Mouse (Mus musculus): ENCODE measurements around the gene Bahd1. TPM values are rescaled to one million over a fixed set of nuclear protein-coding genes. Genes with fewer than 3 reads are reported as not detected.
A peak's percentile ranks its signal among the peaks of the same experiment; 100 is the strongest.

Gene Bahd1
- polyA plus RNA-seq, 1 experiment from 2014 or later, result 5.4 TPM

DNA sequence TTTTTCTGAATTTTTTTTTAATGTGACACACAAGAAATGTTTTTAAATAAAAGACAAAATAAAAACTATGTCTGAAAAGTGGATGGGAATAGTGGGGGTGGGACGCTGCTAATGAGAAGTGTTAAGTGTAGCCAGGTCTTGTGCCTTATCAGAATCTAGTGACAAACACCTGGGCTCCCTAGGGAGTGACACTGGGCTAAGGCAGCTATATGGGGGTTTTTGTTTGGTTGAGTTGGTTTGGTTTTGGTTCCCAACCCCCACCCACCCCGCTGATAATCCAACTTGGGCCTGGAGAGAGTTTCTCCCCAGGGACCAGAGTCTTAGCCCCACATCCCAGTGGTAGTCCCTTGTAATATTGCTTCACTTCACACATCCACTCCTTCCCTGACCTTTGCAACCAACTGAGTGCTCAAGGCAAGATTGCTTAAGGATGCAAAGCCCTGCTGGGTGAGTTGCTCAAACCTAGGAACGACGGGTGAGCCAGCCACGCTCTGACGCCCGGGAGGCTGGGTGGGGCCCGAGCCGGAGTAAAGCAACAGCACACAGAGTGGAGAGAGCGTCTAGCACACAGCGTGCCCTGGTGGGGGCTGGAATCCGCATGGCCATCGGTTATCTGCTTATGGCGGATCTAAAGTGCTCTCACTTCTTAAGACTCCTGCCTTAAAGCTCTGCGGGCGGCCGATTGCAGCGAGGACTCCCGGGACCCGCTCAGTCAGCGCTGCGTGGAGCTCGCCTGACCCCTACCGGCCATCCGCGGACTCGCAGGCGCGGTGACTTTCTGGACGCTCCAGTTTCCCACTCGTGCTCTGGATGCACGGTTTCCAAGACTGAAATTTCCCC is 17.1 kb upstream of the Bahd1 start:
- peaks cover 10% of the 10 kb centered on the region; the same call in 1 of the 2 replicates for H3K36me3 ChIP-seq
- H3K9me3 ChIP-seq, result no peaks in the 10 kb centered on the region
- ATAC-seq (ENCODE audit: low read depth), result peak; percentile 86
- peak overlapping the region; percentile 35 for H3K4me3 ChIP-seq
- H3K4me2 ChIP-seq, result peak overlapping the region; percentile 71
- 3% methylated on average over 32 of the region's 32 CpGs for WGBS
- peak overlapping the region; percentile 60 for H3K9ac ChIP-seq
- H3K27me3 ChIP-seq, result peaks cover 16% of the 10 kb centered on the region
- no peak overlapping the region for H3K27ac ChIP-seq (replicated peaks)
- peaks cover 5% of the 10 kb centered on the region for H3K4me1 ChIP-seq (replicated peaks)

- H3K4me2 ChIP-seq, result no peak overlapping the region
- peaks cover 5% of the 10 kb centered on the region for H3K4me1 ChIP-seq (replicated peaks)
- no peak overlapping the region for H3K27ac ChIP-seq (replicated peaks)
- peaks cover 23% of the 10 kb centered on the region for H3K27me3 ChIP-seq
- ATAC-seq (ENCODE audit: low read depth), result no peak
- WGBS, result 82% methylated on average over 13 of the region's 13 CpGs
- H3K9ac ChIP-seq, result no peak overlapping the region
- H3K36me3 ChIP-seq, result no peaks in the 10 kb centered on the region
- no peaks in the 10 kb centered on the region for H3K9me3 ChIP-seq
- no peak overlapping the region for H3K4me3 ChIP-seq
Measured at GRCm38 (mm10) chr2:118887440-118887839, 12.7 kb upstream of the Bahd1 start.

DNA sequence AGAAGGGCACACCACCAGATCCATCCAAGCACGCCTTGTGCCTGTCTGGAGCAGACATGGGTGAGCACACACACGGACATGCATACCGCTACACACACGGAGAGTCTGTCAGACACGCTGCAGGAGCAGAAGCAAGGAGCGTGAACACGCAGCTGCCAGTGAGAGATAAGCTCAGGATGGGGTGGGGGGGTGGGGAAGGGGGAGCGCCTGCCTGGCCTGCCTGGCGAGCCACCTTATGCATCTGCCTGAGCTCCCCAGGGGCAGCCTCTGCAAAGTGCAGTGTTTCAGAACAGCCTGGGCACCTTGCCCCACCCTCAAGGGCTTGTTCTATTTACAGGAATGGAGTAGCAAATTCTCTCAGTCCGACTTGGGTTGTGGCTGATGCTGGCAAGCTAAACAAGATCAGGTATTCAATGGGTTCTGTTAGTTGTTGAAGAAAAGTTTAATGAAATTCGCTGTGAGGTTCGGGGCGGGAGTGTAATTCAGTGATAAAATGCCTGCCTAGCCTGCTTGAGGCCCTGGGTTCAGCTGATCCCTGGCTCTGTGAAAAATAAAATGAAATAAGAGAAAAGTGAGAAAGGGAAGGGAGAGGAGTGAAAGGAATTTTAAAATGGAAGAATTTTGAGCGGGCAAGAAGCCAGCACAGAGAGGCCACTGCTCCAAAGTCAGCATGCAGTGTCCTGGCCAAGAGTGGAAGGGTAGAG is 12.2 kb upstream of the Bahd1 start:
- no peaks in the 10 kb centered on the region for H3K36me3 ChIP-seq
- no peak overlapping the region for H3K4me2 ChIP-seq
- WGBS, result 39% methylated on average over 14 of the region's 14 CpGs
- no peak overlapping the region for H3K4me3 ChIP-seq
- no peaks in the 10 kb centered on the region for H3K9me3 ChIP-seq
- H3K27me3 ChIP-seq, result peaks cover 29% of the 10 kb centered on the region
- H3K4me1 ChIP-seq (replicated peaks), result peaks cover 3% of the 10 kb centered on the region
- ATAC-seq (ENCODE audit: low read depth), result no peak
- no peak overlapping the region for H3K9ac ChIP-seq
- H3K27ac ChIP-seq (replicated peaks), result no peak overlapping the region

DNA sequence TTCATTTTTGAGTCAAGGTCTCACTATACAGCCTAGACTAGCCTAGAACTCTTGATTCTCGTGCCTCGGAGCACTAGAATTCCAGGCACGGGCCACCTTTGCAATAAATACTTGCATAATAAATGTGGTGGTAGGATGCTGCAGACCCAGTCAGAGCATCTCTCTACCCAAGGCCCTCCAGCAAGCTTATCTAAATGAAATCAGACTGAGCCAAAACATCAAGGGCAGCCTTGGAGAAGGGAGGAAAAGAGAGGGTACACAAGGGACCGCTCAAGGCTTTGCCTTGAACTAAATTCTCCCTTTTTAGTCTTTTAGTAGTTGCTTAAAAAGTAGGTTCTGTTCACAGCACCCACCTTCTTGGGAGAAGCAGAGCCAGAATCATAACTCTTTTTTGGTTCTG is 9.0 kb upstream of the Bahd1 start:
- no peaks in the 10 kb centered on the region for H3K9me3 ChIP-seq
- H3K9ac ChIP-seq, result no peak overlapping the region
- no peak for ATAC-seq (ENCODE audit: low read depth)
- peaks cover 50% of the 10 kb centered on the region for H3K27me3 ChIP-seq
- no peak overlapping the region for H3K4me2 ChIP-seq
- H3K4me3 ChIP-seq, result no peak overlapping the region
- peaks cover 4% of the 10 kb centered on the region for H3K4me1 ChIP-seq (replicated peaks)
- no peak overlapping the region for H3K27ac ChIP-seq (replicated peaks)
- WGBS, result 86% methylated on average over 4 of the region's 4 CpGs
- no peaks in the 10 kb centered on the region for H3K36me3 ChIP-seq

- no peak for ATAC-seq (ENCODE audit: low read depth)
Measured at GRCm38 (mm10) chr2:118895990-118896913, 3.9 kb upstream of the Bahd1 start.

DNA sequence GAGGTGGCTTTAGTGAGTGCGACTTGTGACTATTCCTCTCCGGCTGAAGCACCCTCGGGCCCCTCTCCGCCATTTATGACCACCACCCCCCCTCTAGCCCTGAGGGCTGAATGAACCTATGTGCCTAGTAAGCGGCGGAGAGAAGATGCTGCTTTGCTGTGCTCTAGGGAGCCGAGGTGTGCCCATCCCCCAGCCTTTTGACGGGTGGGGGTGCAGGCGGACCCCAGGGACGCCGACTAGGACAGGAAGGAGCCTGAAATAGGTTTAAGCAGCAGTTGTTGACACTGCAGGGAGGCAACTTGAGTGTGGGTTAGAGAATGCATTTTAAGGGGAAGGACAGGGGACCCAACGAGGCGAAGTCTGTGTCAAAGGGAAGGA is 3.3 kb upstream of the Bahd1 start:
- ATAC-seq (ENCODE audit: low read depth), result no peak
- Histone ChIP-seq H3K27ac (replicated peaks) (no peak overlapping the region), H3K4me1 (replicated peaks) (peaks cover 43% of the 10 kb centered on the region), H3K27me3 (peaks cover 86% of the 10 kb centered on the region), H3K9me3 (no peaks in the 10 kb centered on the region), H3K36me3 (no peaks in the 10 kb centered on the region), H3K4me3 (peak overlapping the region; percentile 35), H3K9ac (peak overlapping the region; percentile 59), H3K4me2 (peak overlapping the region; percentile 63)
- 1% methylated on average over 13 of the region's 13 CpGs for WGBS

More at GRCm38 (mm10) chr2:118895990-118896913, 3.9 kb upstream of the Bahd1 start:
- WGBS, result under 1% methylated on average over 38 of the region's 38 CpGs
- H3K36me3 ChIP-seq, result no peaks in the 10 kb centered on the region
- no peaks in the 10 kb centered on the region for H3K9me3 ChIP-seq
- peaks cover 88% of the 10 kb centered on the region for H3K27me3 ChIP-seq
- H3K4me1 ChIP-seq (replicated peaks), result peaks cover 43% of the 10 kb centered on the region
- peak overlapping the region; percentile 63 for H3K4me2 ChIP-seq
- peak overlapping the region; percentile 35 for H3K4me3 ChIP-seq
- H3K27ac ChIP-seq (replicated peaks), result no peak overlapping the region
- peak overlapping the region; percentile 59 for H3K9ac ChIP-seq

- Histone ChIP-seq H3K4me2 (peak overlapping the region; percentile 63), H3K4me1 (replicated peaks) (peaks cover 43% of the 10 kb centered on the region), H3K9ac (peak overlapping the region; percentile 59; the same call in 1 of the 2 replicates), H3K9me3 (no peaks in the 10 kb centered on the region), H3K27me3 (peaks cover 82% of the 10 kb centered on the region), H3K4me3 (peak overlapping the region; percentile 35), H3K36me3 (no peaks in the 10 kb centered on the region), H3K27ac (replicated peaks) (no peak overlapping the region)
- no peak for ATAC-seq (ENCODE audit: low read depth)
- WGBS, result 3% methylated on average over 7 of the region's 7 CpGs
Measured at GRCm38 (mm10) chr2:118897392-118897791, 2.8 kb upstream of the Bahd1 start.

- peaks cover 47% of the 10 kb centered on the region for H3K4me1 ChIP-seq (replicated peaks)
- peaks cover 78% of the 10 kb centered on the region for H3K27me3 ChIP-seq
- no peaks in the 10 kb centered on the region for H3K36me3 ChIP-seq
Measured at GRCm38 (mm10) chr2:118897808-118898207, 2.4 kb upstream of the Bahd1 start.

DNA sequence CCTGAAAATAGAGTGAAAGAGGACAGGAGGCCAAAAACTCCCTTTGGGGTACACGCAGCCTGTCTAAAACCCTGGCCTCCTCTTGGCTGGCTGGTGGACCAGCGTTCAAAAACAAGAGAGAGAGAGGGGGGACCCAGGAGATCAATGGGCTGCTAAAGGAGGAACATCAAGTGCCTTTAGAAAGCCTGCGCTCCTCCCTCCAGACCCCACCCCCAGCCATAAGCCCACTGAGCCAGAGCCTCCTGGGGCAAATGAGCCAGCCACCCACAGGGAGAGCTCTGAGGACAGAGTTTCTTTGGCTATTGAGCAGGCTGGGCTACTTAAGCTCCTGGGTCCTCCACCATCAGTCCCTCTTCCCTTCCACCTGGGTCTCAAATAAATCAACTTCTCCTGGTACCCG is 1.4 kb upstream of the Bahd1 start:
- WGBS, result 5% methylated on average over 4 of the region's 4 CpGs
- Histone ChIP-seq H3K36me3 (no peaks in the 10 kb centered on the region), H3K4me3 (no peak overlapping the region), H3K9ac (0 out of 2 replicates have a peak overlapping the region, but pooled peaks have one; percentile 5), H3K9me3 (no peaks in the 10 kb centered on the region), H3K27me3 (peaks cover 68% of the 10 kb centered on the region), H3K27ac (replicated peaks) (no peak overlapping the region), H3K4me2 (no peak overlapping the region), H3K4me1 (replicated peaks) (peaks cover 57% of the 10 kb centered on the region)
- ATAC-seq (ENCODE audit: low read depth), result no peak

More at GRCm38 (mm10) chr2:118897808-118898207, 2.4 kb upstream of the Bahd1 start:
- Histone ChIP-seq H3K27ac (replicated peaks) (no peak overlapping the region), H3K4me3 (no peak overlapping the region), H3K9ac (0 out of 2 replicates have a peak overlapping the region, but pooled peaks have one; percentile 3), H3K9me3 (no peaks in the 10 kb centered on the region), H3K4me2 (peak overlapping the region; percentile 63; the same call in 1 of the 2 replicates)
- under 1% methylated on average over 11 of the region's 11 CpGs for WGBS
- ATAC-seq (ENCODE audit: low read depth), result no peak

DNA sequence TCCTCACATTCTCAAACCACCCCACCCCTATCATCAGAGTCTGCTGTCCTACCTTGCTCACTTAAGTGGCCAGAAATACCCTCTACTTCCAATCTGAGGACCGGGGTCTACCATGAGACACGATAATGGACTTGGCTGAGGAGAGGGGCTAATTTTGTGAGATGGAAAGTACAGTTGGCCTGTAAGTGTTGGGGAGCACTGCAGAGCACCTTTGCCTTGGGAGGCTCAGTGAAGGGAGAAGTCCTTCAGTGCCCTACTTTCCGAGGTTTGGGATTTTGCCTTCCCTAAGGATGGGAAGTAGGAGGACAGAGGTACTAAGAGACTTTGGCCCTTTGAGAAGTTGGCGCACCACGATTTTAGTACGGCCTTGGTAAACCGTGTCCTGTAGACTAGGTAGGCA is 871 bp upstream of the Bahd1 start:
- no peak for ATAC-seq (ENCODE audit: low read depth)

DNA sequence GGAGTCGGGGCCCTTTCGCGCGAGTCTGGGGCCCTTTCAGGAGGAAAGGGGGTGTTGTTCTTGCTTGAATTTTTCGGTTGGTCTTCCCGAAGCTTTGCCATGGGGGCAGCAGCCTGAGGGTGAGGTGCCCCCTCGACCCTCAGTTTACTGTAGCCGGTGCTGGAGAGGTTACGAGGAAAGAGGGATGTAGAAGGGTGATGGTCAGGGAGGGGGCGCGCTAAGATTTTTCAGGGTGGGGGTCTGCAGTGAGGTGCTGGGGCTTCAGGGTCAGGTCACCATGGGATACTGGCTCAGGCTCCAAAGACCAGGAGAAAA is 606 bp downstream of the Bahd1 start:
- Histone ChIP-seq H3K9ac (peak overlapping the region; percentile 74), H3K27ac (replicated peaks) (0 out of 2 replicates have a peak overlapping the region, but pooled peaks have one; percentile 38), H3K4me2 (peak overlapping the region; percentile 97), H3K9me3 (no peaks in the 10 kb centered on the region), H3K4me1 (replicated peaks) (peaks cover 77% of the 10 kb centered on the region), H3K36me3 (no peaks in the 10 kb centered on the region), H3K4me3 (peak overlapping the region; percentile 92), H3K27me3 (peaks cover 48% of the 10 kb centered on the region)
- 0% methylated on average over 11 of the region's 11 CpGs for WGBS
- peak; percentile 6 for ATAC-seq (ENCODE audit: low read depth)

More for the DNA sequence above, 871 bp upstream of the Bahd1 start:
- Histone ChIP-seq H3K4me1 (replicated peaks) (peaks cover 62% of the 10 kb centered on the region), H3K9me3 (no peaks in the 10 kb centered on the region), H3K4me2 (no peak overlapping the region), H3K36me3 (no peaks in the 10 kb centered on the region), H3K4me3 (no peak overlapping the region), H3K9ac (no peak overlapping the region), H3K27ac (replicated peaks) (no peak overlapping the region), H3K27me3 (peaks cover 63% of the 10 kb centered on the region)
- 8% methylated on average over 7 of the region's 7 CpGs for WGBS

Data from neural tube, embryonic 13.5 days (tissue).